Mouse (Mus musculus): ENCODE data around the gene Aip. TPM values are rescaled to one million over a fixed set of nuclear protein-coding genes. Genes with fewer than 3 reads are reported as not detected.

Aip gene
- 204 and 212 TPM in 2 replicates for polyA plus RNA-seq (2021; fragmentation: Nextera tagmentation)
- long read RNA-seq, experiment 1, transcript Aip-202 (7 exons, 1,378 nt): minor isoform, 31 of 296 reads
- long read RNA-seq, experiment 1, transcript Aip-201 (6 exons, 1,261 nt): major isoform, 198 of 296 reads
- long read RNA-seq, experiment 1, partial matches to known transcripts: 15 of 296 reads
- long read RNA-seq, experiment 1, other reads (novel, unspliced or antisense): 52 of 296 reads
- long read RNA-seq, experiment 2, transcript Aip-202 (7 exons, 1,378 nt): minor isoform, 69 of 404 reads
- long read RNA-seq, experiment 2, transcript Aip-201 (6 exons, 1,261 nt): major isoform, 260 of 404 reads
- long read RNA-seq, experiment 2, partial matches to known transcripts: 4 of 404 reads
- long read RNA-seq, experiment 2, other reads (novel, unspliced or antisense): 69 of 404 reads

GRCm38 (mm10) chr19:4125741-4126696 is at the start of gene Aip:
Aip (minus strand) TSS chr19:4125858.

DNA sequence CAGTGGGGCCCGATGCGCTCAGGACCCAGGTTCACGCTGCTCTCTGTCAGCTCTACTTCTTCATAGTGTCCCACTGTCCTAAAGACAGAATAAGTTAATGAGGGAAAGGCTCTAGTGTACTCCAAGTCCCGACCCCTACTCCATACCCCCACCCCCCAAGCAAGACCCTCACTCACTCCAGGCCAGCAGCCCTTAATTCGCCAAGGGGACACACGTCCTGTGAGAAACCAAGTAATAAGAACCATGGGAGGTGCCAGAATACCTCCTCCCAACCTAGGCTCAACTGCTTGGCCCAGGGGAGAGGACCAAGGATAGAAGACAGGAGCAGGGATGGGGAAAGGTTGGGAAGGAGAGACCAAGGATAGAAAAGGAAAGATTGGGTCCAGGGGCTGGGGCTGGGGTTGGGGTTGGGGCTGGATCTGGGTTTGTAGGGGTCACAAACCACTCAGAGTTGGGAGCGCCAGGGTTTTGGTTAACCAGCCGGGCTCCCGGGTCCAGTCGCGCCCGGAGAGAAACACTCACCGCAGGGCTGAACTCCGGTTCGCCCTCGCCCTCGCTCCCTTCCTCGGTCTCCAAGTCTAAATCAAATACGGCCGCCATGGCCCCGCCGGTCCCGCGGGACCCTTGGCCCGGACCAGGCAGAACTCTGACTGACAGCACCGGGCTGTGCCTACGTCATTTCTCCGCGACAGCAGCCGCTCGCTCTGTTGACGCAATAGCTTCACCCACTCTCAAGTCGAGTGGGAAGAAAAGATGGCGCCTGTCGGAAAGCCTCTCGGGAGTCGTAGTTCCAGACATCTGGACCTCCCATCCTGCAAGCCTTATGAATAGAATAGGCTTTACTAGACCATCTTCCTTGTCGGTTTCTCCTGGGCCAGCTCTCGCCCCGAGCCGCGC is 37.2 kb upstream of the Aip start, which contains the start of gene Rps6kb2:
TSS of gene Rps6kb2 (minus strand) at position 709 of the 897 bp plus-strand sequence.

DNA sequence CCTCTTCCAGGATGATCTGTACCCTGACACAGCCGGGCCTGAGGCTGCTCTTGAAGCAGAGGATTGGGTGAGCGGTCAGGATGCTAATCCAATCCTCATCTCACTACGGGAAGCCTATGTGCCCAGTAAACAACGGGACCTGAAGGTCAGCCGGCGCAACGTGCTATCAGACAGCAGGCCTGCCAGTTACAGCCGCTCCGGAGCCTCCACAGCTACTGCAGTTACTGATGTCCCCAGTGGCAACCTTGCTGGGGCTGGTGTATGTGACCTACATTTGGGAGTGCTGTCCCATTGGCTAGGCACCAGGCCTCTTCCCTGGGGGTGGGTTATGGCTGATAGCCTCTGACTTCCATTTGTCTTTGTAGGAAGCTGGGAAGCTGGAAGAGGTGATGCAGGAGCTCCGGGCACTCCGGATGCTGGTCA is 27.6 kb upstream of the Aip start, which contains the start of gene Ptprcap:
TSS of gene Ptprcap (plus strand) at position 373 of the 423 bp plus-strand sequence.

GRCm38 (mm10) chr19:4148491-4148806 is 22.8 kb upstream of the Aip start, which contains the start of gene Coro1b:
Coro1b (plus strand) TSS chr19:4148619.

GRCm38 (mm10) chr19:4143759-4144268 is 18.2 kb upstream of the Aip start, which contains the start of gene Cabp4:
Cabp4 (minus strand) TSS chr19:4144033.

GRCm38 (mm10) chr19:4139446-4139845 is 13.8 kb upstream of the Aip start, which contains the start of gene Gpr152:
Gpr152 (plus strand) TSS chr19:4139787.

DNA sequence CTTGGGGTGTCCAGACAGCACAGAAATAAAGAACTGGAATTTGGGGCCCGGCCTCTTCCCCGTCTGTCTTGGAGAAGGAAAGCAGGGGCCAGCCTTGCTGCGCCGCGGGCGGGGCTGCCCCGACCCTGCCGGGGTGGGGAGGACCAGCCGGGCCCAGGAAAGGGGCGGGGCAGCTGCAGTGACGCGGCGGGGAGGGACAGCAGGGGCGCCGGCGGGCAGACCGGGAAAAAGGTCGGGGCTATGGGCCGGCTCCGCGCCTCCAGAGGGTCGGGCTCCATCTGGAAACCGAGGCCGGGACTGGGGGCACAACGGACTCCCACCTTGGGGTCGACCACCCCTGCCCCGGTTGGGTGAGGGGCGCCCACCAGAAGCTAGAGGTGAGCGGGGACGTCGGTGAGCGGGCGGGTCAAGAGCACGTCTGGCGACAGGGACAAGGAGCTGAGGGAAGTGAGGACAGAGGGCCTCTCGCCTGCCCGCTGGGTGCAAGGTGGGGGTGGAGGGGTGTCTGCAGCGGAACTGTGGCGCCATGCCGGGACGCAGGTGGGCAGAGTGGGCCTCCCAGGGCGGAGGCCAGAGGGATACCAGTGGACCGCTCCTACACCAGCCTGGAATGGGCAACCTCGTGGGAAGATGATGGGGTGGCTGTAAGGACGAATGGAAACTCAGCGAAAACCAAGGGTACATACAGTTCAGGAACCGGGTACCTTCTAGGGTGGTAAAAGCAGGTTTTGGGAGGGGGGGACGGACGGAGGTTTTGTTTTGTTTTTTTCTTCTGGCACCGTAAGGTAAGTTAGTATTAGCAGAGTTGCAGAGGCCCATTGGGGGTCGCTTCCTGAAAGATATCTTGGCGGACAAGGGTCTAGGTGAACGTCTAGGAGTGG is 25.6 kb downstream of the Aip start, which contains the start of gene Pitpnm1:
TSS of gene Pitpnm1 (plus strand) at position 162 of the 881 bp plus-strand sequence.

DNA sequence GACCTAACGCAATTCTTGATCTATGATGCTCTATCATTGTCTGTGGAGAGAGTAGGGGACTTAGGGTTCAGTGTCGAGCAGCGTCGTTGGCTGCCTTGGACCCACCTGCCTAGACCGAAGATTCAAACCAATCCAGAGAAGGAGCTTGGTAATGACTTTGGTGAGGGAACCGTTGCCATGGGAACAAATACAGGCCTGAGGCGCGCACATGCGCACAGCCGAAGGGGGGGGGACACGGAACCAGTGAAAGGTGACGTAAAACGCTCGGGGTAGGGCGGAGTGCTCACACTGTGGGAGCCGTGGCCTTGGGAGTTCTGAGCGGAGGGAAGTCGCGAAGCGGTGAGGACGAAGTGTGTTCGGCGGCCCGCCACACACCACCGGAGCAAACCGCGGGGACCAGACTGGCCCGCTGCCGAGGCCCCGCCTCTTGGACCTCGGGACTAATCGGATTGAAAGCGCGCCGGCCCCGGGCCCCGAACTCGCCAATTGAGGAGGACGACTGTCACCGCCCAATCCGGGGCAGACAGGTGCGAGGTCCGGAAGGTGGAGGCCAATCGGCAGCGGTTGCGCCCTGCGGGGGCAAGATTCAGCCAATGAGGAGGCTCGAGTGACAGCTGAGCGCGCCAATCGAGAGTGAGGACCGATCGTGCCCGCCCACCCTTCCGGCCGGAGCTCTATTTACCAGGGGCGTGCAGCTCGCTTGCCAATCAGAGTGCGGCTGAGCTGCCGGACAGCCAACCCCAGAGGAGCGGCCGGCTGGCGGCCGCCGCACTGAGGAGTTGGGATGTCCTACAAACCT is 28.8 kb downstream of the Aip start, which contains the start of gene Cdk2ap2:
TSS of gene Cdk2ap2 (plus strand) at position 541 of the 799 bp plus-strand sequence.

DNA sequence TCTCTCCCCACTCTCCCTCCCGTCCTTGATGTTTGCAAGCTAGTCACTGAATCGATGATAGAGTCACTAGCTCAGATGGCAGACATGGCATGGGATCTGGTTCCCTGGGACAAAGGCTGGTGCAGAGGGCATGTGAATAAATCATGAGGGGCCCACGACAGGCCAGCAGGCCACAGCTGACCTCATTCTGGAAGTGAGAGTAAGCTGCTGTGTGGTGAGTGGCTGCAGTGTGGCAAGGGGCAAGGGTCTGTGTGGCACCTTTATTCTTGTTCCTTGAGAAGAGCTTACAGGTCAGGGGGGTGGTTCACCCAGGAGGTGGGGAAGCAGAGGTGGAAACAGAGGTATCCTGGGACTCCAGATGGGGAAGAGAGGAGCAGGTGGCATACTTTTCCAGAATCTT is 44.3 kb downstream of the Aip start, which contains the start of gene Cabp2:
TSS of gene Cabp2 (plus strand) at position 185 of the 400 bp plus-strand sequence.

Other genes starting within 250 kb of the Aip start
- gene Tcirg1, start 218.7 kb downstream of the Aip start, polyA plus RNA-seq (2021; fragmentation: Nextera tagmentation): 3.9 and 4.3 TPM in 2 replicates
- gene Ndufs8, start 213.1 kb downstream of the Aip start, polyA plus RNA-seq (2021; fragmentation: Nextera tagmentation): 575 and 594 TPM in 2 replicates
- gene Aldh3b1, start 196.1 kb downstream of the Aip start, polyA plus RNA-seq (2021; fragmentation: Nextera tagmentation): 7.0 and 8.7 TPM in 2 replicates
- 25.0 and 27.9 TPM in 2 replicates for gene Unc93b1, start 190.7 kb downstream of the Aip start, polyA plus RNA-seq (2021; fragmentation: Nextera tagmentation)
- not detected in 2 replicates for gene Aldh3b3, start 167.2 kb downstream of the Aip start, polyA plus RNA-seq (2021; fragmentation: Nextera tagmentation)
- gene Aldh3b2, start 153.5 kb downstream of the Aip start, polyA plus RNA-seq (2021; fragmentation: Nextera tagmentation): 2.3 and 2.5 TPM in 2 replicates
- gene Acy3, start 139.3 kb downstream of the Aip start, polyA plus RNA-seq (2021; fragmentation: Nextera tagmentation): 2.2 and 3.3 TPM in 2 replicates
- gene Tbx10, start 133.1 kb downstream of the Aip start, polyA plus RNA-seq (2021; fragmentation: Nextera tagmentation): 0.10 TPM in 1 of 2 replicates, not detected in the other
- gene Nudt8, start 125.3 kb downstream of the Aip start, polyA plus RNA-seq (2021; fragmentation: Nextera tagmentation): 22.0 and 24.3 TPM in 2 replicates
- 0.09 and 0.10 TPM in 2 replicates for gene Gm49405, start 125.2 kb downstream of the Aip start, polyA plus RNA-seq (2021; fragmentation: Nextera tagmentation)
- 2.8 and 2.9 TPM in 2 replicates for gene Doc2g, start 122.5 kb downstream of the Aip start, polyA plus RNA-seq (2021; fragmentation: Nextera tagmentation)
- gene Ndufv1, start 113.1 kb downstream of the Aip start, polyA plus RNA-seq (2021; fragmentation: Nextera tagmentation): 448 and 464 TPM in 2 replicates
- 1,221 and 1,279 TPM in 2 replicates for gene Gstp1, start 87.9 kb downstream of the Aip start, polyA plus RNA-seq (2021; fragmentation: Nextera tagmentation)
- gene Gstp2, start 79.8 kb downstream of the Aip start, polyA plus RNA-seq (2021; fragmentation: Nextera tagmentation): 2.1 and 2.8 TPM in 2 replicates
- not detected in 2 replicates for gene Gstp3, start 66.3 kb downstream of the Aip start, polyA plus RNA-seq (2021; fragmentation: Nextera tagmentation)
- gene Cabp2, start 44.3 kb downstream of the Aip start, polyA plus RNA-seq (2021; fragmentation: Nextera tagmentation): not detected in 2 replicates
- 59.8 and 62.1 TPM in 2 replicates for gene Cdk2ap2, start 28.7 kb downstream of the Aip start, polyA plus RNA-seq (2021; fragmentation: Nextera tagmentation)
- 52.0 and 59.9 TPM in 2 replicates for gene Pitpnm1, start 25.9 kb downstream of the Aip start, polyA plus RNA-seq (2021; fragmentation: Nextera tagmentation)
- gene Gpr152, start 13.9 kb upstream of the Aip start, polyA plus RNA-seq (2021; fragmentation: Nextera tagmentation): not detected in 2 replicates
- gene Cabp4, start 18.2 kb upstream of the Aip start, polyA plus RNA-seq (2021; fragmentation: Nextera tagmentation): 0.04 TPM in 1 of 2 replicates, not detected in the other
- 101 and 105 TPM in 2 replicates for gene Coro1b, start 22.8 kb upstream of the Aip start, polyA plus RNA-seq (2021; fragmentation: Nextera tagmentation)
- gene Ptprcap, start 27.7 kb upstream of the Aip start, polyA plus RNA-seq (2021; fragmentation: Nextera tagmentation): 1.2 and 2.0 TPM in 2 replicates
- gene Rps6kb2, start 37.5 kb upstream of the Aip start, polyA plus RNA-seq (2021; fragmentation: Nextera tagmentation): 7.5 and 9.5 TPM in 2 replicates
- 2.8 and 2.9 TPM in 2 replicates for gene Carns1, start 49.6 kb upstream of the Aip start, polyA plus RNA-seq (2021; fragmentation: Nextera tagmentation)
- 0.19 TPM in 1 of 2 replicates, not detected in the other for gene Tbc1d10c, start 65.4 kb upstream of the Aip start, polyA plus RNA-seq (2021; fragmentation: Nextera tagmentation)
- 345 and 357 TPM in 2 replicates for gene Ppp1ca, start 66.2 kb upstream of the Aip start, polyA plus RNA-seq (2021; fragmentation: Nextera tagmentation)
- gene Rad9a, start 75.8 kb upstream of the Aip start, polyA plus RNA-seq (2021; fragmentation: Nextera tagmentation): 5.9 and 6.0 TPM in 2 replicates
- gene Clcf1, start 88.4 kb upstream of the Aip start, polyA plus RNA-seq (2021; fragmentation: Nextera tagmentation): 0.18 and 0.26 TPM in 2 replicates
- gene AC109138.7, start 88.5 kb upstream of the Aip start, polyA plus RNA-seq (2021; fragmentation: Nextera tagmentation): not detected in 2 replicates
- 27.9 and 28.1 TPM in 2 replicates for gene Pold4, start 106.0 kb upstream of the Aip start, polyA plus RNA-seq (2021; fragmentation: Nextera tagmentation)
- 4.5 and 4.9 TPM in 2 replicates for gene Ssh3, start 143.3 kb upstream of the Aip start, polyA plus RNA-seq (2021; fragmentation: Nextera tagmentation)
- gene Ankrd13d, start 157.3 kb upstream of the Aip start, polyA plus RNA-seq (2021; fragmentation: Nextera tagmentation): 37.6 and 39.0 TPM in 2 replicates
- gene Grk2, start 180.4 kb upstream of the Aip start, polyA plus RNA-seq (2021; fragmentation: Nextera tagmentation): 53.7 and 55.0 TPM in 2 replicates

Data from layer of hippocampus, adult 6 months (tissue).